Mouse (Mus musculus) regulatory T cell (primary cell): ENCODE measurements at regions not wholly inside any gene's neighbourhood (a gene's known extent, or its start where the extent isn't known, plus 50 kb on each side); places are given as distances from the start of the nearest gene placed in this dataset.

Experiments used
- in situ Hi-C: fragments of 300-600 bp; cut with MboI, MseI; formaldehyde crosslinking; loops from one replicate; pipeline ENCODE4 v1.15.1; 2025; ENCODE audit warnings: high pct_unique_total_duplicates

DNA sequence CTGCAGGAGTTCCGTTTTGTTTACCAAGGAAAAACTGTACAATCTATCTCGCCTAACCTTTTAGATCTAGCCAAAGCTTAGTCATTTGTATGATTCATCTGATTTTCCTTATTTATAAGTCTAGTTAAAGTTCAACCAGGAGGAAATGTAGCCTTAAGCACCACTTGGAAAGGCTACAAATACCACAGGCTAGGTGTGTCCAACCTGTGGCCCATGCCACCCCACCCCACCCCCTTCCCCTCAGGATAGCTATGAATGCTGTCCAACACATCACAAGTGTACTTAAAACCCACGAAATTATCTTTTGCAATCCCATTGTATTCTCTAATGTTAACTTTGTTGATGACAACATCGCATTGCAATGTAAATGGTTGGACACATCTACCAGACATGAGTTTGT is 102.9 kb upstream of the Klf14 start:
- in situ Hi-C loops = no loop called here

DNA sequence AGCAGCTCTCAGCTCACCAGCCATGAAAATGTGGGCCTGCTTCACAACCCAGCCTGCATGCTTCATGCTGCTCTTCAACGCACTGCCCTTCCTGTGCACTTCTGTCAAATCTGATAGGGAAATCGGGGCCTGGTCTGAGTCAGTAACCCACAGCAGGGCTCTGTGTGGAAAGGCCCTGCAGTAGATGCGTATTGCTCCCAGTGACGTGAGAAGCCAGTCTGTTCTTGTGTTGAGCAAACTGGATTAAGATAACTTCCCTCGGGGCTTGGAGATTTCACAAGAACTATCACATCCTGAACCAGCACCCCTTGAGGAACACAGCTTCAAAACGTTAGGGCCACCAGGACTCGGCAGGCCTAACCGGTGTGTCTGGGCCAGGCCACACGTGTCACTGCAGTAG is 106.5 kb upstream of the Klf14 start:
- in situ Hi-C loops = no loop called here

DNA sequence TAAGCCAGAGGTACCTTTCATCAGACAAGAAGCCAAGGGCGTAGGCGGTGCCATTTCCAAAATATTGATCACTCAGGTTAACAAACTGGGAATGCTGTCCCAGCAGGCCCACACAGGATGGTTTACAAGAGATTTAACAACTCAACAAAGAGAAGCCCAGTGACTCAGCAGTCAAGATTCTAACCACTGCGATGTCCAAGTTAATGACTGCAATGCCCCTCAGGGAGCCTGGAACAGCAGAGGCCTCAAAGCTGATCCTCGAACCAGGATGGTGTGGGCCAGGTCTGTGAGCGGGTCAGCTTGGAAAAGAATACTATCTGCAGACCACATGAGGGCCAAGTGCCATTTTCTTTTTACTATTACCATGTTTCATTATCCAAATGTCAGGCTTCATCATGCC is 108.0 kb upstream of the Klf14 start:
- in situ Hi-C loops = no loop called here

DNA sequence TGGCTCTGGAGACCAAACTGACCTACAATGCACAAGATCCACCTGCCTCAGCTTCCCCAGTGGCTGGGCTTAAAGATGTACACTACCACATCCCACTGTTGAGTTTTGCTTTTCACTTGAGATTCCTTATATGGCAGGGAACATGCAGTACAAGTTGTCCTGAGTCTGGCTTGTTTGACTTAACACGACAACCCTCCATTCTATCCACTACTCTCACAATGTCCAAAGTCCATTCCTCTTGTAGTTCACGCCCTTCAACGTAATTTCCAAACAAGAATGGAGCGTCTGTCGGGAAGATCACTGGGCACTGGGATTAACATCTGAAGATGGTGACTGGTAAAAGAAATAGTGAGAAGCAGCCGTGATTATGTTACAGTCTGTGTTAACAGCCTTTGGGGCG is 108.6 kb upstream of the Klf14 start:
- in situ Hi-C loops = no loop called here

DNA sequence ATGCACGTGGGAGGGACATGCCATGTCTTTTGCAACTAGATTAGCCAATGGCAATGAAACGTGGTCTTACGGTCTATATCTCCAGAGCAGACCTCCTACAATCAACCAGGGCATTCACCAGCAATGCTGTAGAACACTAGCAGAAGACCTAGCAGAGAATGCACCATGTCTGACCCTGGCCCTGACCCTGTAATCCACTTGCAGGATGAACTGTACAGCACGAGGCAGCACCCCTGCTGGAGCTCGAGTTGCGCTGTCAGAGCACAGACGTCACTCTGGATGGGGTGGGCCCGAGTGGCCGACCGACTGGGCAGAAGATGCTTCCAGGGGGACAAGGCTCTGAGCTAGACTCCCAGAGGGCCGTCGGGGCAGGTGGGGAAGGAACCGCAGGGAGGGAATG is 110.4 kb upstream of the Klf14 start:
- in situ Hi-C loops = no loop called here

DNA sequence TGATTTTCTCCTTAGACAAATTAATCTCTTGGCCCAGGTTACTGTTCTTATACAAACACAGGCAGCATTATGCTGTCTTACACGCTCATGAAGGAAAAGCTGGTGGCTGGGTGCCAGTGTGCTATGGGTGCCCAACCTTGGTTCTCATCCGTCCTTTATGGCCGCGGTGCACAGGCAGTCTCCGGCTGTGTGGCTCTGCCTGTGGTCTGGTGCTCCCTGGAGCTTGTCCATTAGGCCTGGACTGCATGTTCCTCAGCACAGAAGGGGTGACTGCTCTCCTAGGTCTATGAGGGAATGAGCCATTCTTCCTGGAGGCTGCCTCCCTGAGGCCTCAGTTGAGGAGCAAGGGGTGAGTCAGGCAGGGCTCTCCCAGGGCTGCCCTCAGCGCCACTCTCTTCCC is 111.7 kb upstream of the Klf14 start:
- in situ Hi-C loops = no loop called here

DNA sequence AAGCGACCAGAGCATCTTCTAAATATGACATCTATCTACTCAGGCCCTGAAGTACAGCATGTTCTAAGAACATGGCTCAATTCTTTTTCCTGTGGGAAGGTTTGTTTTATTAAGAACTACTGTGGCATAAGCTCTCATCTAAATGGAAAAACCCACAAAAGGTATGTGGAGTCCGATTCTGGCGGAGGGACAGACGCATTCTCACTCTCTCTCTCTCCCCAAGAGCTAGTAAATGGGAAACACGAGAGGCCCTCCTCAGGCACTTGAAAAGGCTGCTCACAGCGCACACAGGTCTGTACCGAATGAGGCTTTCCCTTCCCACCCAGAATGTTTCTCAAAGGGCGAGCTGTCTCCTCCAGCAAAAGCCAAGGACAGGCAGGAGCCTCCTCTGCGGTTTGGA is 112.1 kb upstream of the Klf14 start:
- in situ Hi-C loops = no loop called here

DNA sequence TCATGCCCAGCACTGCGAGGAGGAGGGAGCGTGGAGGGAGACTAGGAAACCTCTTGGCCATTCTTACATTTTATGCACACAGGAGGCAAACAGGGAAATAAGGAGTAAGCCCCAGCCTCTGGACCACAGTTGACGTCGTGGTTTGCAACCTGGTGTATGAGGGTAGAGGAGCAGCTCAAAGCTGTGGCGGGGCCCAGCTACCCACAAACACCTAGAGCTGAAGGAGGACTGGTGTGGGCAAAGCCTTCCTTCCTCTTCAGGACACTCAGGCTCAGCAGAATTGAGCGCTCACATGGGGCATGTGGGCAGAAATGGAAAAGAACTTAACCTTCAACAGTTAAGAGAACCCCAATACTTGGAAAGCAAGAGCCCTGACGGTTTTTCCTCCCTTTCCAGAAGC is 113.2 kb upstream of the Klf14 start:
- in situ Hi-C loops = no loop called here

DNA sequence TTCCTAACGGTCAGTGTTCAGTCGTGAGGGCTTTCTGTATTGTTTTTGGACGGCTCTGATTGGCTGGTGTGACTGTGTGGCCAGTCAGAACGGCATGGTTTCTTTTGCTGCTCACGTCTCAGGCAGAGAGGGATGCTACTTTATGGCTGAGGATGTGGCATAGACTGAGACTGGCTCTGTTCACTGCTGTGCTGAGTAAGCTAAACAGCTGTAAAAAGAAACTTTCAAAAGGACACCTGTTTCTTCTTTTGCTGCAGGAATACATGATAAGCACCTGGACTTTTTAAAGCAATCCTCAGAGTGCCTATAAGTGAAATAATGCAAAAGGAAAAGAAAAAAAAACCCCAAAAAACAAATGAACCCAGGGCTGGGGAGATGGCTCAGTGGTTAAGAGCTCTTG is 113.7 kb upstream of the Klf14 start:
- in situ Hi-C loops = no loop called here

DNA sequence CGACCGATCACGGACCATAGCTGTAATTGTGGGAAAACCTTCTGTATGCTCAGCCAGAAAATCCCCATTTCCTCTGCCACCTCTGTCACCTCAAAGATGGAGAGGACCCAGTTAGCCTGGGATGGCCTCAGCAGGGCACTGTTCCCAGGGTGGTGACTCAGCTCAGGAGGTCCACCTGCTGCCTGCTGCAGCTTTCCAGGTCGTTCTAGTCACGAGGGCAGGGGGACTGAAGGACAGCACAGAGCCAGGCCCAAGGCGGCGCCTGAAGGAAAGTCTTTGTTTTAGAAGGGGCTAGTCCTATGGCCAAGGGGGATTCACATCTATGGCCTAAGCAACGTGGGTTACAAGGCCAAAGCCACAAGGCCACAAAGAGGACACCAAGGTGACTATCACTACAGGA is 114.5 kb upstream of the Klf14 start:
- in situ Hi-C loops = no loop called here

DNA sequence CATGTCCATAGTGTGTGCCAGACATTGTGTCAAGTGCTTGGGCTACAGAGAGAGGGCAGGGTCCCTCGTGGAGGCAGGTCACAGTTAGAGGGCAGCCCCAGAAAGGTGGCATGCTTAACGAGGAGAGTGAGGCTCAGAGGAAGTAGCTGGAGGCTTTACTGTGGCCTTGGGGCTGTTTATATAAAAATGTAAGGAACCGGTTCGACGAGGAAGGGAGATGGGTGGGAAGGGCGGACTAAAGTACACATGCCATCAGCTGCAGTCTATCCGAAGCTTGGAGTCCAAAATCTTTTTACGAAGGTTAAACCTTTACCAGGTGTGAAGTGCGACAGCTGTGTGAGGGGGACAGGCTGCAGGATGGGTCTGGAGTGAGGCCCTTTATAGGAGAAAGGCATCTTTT is 115.5 kb upstream of the Klf14 start:
- in situ Hi-C loops = no loop called here

DNA sequence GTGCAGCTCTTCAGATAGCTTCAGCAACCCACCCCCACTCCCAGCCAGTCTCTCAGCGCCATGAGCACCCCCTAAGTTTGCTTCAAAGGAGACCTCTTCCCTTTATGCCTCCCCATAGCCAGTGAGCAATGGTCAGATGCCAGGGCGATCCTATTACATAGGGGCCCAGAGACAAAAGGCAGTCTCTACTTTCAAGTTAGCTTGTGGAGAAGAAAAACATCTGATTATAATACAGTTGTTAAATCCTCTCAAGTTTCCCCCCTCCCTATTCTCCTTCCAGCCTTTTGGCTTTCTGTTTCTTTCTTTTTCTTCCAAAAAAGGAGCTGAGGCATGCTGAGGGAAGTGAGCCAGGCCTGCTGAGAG is 116.3 kb upstream of the Klf14 start:
- in situ Hi-C loops = loop anchor here (5.0 kb wide), 1 partner anchor 102 kb away; no protein-coding TSS in a partner anchor

DNA sequence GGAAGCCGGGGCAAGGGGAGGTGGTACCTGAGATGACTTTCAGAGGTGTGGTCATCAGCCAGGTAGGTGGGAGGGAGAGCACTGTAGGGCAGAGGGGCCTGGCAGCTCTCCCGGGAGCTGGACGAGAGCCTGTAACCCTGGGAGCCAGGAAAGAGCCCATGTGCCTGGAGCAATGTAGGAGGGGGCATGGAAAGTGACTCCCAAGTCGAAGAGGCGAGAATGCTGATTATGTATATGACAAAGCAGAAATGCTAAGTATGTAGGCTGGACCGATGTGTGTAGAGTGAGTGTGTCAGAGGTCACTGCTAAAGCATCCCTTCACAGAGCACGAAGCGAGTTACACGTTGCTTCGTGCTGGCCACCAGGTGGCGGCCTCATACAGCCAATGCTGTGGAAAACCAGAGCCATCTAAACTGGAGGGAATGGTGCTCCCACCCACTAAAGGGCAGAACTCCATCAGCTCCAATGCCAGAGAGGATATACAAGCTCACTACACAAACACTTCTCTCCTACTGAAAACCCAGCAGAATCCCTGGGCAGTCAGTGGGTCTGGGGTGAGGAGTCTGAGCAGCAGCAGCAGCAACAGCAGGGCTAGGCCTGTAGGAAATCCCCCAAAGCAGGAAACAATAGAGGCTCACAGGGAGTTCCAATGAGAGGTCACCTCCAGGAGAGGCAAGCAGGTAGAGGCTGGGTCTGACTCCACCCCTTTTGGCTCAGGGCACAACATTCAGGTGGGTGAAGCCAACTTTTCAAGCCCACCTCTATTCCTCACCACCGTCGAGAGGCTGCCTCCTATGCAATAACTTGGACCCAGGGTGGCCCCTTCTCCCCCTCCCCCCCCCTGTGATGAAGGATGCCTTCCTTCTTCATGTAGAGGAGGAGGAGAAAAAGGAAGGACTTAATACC is 116.9 kb upstream of the Klf14 start:
- in situ Hi-C loops = loop anchor here (5.0 kb wide), 1 partner anchor 101 kb away; no protein-coding TSS in a partner anchor

DNA sequence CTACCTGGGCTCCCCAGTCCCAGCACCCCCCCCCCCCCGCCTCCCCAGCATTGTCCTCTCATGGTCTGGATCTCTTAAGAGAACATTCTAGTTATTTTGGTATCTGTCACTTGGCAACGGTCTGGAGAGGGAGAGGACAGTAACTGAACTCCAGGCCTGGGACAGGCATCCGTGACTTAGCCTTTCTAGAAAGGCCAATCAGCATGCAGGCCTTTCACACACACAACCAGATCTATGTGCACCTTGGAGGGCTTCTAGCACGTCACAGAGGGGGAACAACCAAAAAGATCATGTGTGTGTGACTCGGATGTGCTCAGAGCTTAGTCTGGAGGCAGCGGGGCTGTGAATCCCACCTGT is 117.6 kb upstream of the Klf14 start:
- in situ Hi-C loops = loop anchor here (5.0 kb wide), 1 partner anchor 101 kb away; no protein-coding TSS in a partner anchor

DNA sequence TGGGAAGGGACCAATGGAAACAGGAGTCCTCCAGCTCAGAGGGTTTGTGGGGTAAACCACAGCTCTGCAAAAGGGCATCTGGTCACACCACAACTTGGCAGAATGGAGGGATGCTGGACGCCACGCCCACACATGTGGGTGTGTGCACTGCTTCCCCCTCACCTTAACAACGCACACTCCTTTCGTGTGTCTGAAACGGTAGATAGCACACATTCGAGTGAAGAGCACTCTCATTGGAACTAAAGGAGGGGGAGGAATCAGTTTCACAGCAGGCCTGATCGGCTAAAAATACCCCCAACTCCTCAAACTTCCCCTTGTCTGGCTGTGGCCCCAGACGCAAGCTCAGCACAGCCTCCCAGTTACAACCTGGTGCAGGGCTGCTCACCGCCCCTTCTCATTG is 118.3 kb upstream of the Klf14 start:
- in situ Hi-C loops = loop anchor here (5.0 kb wide), 1 partner anchor 100 kb away; no protein-coding TSS in a partner anchor

DNA sequence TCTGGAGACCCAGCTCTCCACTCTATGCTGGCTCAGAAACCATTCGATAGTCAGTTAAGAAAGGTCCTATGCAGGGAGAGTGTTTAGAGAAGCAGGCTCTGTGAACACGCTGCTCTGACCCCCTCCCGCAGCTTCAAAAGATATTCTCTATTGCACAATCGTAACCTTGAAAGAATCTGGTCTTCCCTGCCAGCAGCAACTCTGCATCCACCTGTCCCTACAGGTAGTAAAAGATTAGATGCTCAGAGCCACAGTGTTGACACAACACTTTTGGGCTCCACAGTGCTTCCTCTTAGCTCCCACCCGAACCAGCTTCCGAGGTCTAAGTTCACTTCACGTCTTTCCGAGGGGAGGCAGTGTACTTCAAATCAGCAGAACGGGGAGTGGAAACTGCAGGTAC is 118.9 kb upstream of the Klf14 start:
- in situ Hi-C loops = loop anchor here (5.0 kb wide), 1 partner anchor 100 kb away; no protein-coding TSS in a partner anchor

DNA sequence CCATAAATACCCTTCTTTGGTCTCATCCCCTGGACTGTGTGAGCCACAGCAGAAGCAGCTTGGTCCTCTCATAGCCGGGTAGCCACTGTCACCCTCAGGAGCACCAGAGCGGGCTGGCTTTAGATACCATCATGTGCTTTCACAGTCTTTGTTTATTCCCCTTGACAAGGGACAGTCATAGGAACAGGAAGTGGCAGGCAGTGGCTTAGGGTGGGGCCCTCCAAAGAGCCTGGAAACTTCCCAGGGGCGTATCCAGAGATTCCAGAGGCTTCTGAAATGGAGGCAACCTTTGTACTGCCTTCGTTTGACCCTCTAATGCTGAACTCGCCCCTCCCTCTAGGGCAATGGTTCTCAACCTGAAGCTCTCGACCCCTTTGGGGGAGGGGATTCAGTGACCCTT is 119.5 kb upstream of the Klf14 start:
- in situ Hi-C loops = loop anchor here (5.0 kb wide), 1 partner anchor 99 kb away; no protein-coding TSS in a partner anchor

DNA sequence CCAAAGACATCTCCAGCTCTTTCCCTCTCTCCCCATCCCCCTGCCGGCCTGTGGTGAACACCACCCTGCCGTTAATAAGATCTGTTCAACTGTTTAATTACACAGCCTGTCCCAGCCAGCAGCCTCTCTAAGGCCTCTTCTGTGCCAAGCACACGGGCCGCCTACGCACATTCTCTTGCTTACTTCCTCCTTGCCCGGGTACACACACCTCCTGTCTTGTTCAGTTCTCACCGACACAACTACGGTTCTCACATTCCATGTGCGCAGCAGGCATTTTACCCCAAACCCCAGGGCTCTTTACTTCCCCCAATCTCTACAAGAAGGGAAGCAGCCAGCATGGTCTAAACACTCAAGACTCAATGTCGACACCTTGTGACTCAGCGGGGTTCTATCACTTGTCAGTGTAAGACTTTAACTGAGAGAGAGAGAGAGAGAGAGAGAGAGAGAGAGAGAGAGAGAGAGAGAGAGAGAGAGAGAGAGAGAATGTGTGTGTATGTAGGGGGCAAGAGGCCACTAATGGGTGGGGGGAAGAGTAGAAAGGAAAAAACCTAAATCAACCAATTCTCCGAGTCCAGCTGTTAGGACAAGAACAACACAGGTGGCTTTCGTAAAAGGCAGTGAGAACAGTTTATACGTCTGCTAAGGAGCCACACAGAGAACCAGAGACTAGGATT is 120.8 kb upstream of the Klf14 start:
- in situ Hi-C loops = loop anchor here (5.0 to 10.0 kb wide), 2 partner anchors 98 to 325 kb away; no protein-coding TSS in a partner anchor

DNA sequence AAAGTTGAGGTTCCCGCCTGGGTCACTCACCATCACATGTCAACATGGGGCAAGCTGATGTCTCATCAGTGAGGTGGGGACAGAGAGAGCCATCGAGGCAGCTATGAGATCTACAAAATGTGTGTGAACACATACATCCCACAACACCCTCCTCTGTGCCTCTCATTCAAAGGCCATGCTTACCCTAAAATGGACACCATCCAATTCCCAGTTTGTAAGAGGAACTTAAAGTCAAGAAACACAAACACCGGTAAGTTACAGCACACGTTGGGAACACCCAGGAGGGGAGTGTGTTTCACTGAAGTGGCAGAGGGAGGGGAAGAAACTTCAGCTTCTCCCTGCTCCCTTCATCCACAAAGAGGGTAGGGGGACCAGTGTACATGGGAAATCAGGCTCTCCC is 121.4 kb upstream of the Klf14 start:
- in situ Hi-C loops = loop anchor here (10.0 kb wide), 1 partner anchor 325 kb away; no protein-coding TSS in a partner anchor

DNA sequence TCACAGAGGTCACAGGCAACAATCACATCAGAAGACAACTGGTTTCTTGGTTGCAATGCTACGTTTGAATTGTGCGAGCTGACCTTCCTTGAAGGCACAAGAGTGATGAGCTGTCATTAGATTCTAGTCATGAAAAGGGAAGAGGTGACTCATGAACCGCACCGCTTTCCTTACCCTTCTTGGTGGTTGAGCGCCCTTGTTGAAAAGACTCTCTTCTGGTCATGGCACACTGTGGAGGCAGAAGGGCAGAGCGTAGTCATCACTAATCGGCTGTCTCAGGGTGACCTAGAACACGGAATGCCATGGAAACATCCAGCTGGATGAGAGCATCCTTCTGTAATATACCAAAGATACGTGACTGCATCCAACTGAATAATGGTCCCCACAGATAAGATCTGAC is 121.8 kb upstream of the Klf14 start:
- in situ Hi-C loops = loop anchor here (10.0 kb wide), 1 partner anchor 324 kb away; no protein-coding TSS in a partner anchor

DNA sequence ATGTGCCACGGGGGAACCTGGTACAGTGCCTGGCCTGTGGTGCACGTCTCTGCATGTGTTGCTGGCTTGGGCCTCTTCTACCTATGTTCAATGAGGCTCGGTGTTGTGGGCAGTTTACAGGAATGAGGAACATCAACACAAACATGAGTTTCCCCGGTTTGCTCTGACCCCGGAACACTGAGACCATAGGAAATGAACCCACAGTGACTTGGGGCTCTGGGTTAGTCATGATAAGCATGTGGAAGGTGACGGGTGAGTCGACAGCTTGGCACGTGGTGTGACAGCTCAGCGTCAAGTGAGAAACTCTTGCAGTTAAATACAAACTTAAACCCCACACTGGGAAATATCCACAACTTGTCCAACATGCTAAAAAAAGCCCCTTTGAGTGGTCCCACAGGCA is 122.4 kb upstream of the Klf14 start:
- in situ Hi-C loops = loop anchor here (10.0 kb wide), 1 partner anchor 324 kb away; no protein-coding TSS in a partner anchor

DNA sequence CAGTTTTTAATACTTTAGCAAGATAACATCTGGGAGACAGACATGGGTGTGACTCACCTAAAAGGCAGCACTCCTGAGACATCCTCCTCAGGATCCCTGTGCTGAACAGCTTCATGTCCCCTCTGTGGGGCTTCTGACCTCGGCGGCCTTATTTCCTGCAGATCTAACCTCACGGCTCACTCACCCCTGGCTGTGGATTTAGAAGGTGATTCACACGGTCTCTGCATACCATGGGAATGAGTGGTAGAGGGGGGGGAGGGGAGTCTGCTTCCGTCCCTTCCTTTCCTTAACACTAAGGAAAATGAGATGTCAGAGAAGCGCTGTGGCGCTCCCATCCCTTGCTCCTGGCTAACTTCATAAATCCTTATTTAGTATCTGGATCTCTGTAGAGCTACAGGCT is 123.1 kb upstream of the Klf14 start:
- in situ Hi-C loops = loop anchor here (10.0 kb wide), 1 partner anchor 323 kb away; no protein-coding TSS in a partner anchor
